Mouse (Mus musculus): ENCODE data around the gene St8sia1.

- TF ChIP-seq POLR2A (IDR thresholded peaks at IDR 0.05; ENCODE audit: control insufficient read depth in 1 of 2, insufficient read depth in 1 of 2, low read depth in 1 of 2, low read length in 2 of 2, poor library complexity in 1 of 2) (no peak), POLR2AphosphoS2 (IDR thresholded peaks at IDR 0.05; ENCODE audit: low read length) (no peak), EP300 (IDR thresholded peaks at IDR 0.05; ENCODE audit: low read depth in 1 of 2, low read length in 2 of 2) (no peak), HCFC1 (IDR thresholded peaks at IDR 0.05; ENCODE audit: low read depth, low read length) (no peak), MAFK (IDR thresholded peaks at IDR 0.05; ENCODE audit: borderline replicate concordance, low read depth, low read length) (no peak), MXI1 (IDR thresholded peaks at IDR 0.05; ENCODE audit: low read depth, low read length) (no peak)
Observed at GRCm38 (mm10) chr6:142838501-142838900, 125.8 kb downstream of the St8sia1 start.
